Mouse (Mus musculus) stomach, postnatal 0 days (tissue): Measurements from ENCODE around the gene Krt9. TPM values are rescaled to one million over a fixed set of nuclear protein-coding genes. Genes with fewer than 3 reads are reported as not detected.
"Not testable (repeated sequence)": the region's sequence is repeated elsewhere in the genome, so short reads cannot be mapped to it uniquely, and the experiment has no call there.

Experiments
- ATAC-seq: fragments of 200-750 bp; cut with Nextera tagmentation; 2 replicates; pipeline ENCODE4 v1.8.0; 2017; ENCODE audit not compliant: low FRiP score, low TSS enrichment
- DNase-seq: peaks from one replicate; pipeline ENCODE4 v3.0.0-alpha.2; 2016; ENCODE audit warnings: low spot score
- H3K27ac ChIP-seq: fragments of 300-500 bp; sonication (generic); replicated peaks from 2 replicates; pipeline ENCODE4 v1.5.1; 2014; ENCODE audit warnings: mild to moderate bottlenecking, control low read depth
- H3K27me3 ChIP-seq: fragments of 300-500 bp; sonication (generic); 2 replicates; pipeline ENCODE4 v1.6.1; 2014; ENCODE audit warnings: low read length; ENCODE audit not compliant: control insufficient read depth, insufficient read depth
- H3K36me3 ChIP-seq: fragments of 300-500 bp; sonication (generic); 2 replicates; pipeline ENCODE4 v1.6.1; 2014; ENCODE audit warnings: low read length, mixed read lengths; ENCODE audit not compliant: control insufficient read depth, insufficient read depth
- H3K4me1 ChIP-seq: fragments of 300-500 bp; sonication (generic); replicated peaks from 2 replicates; pipeline ENCODE4 v1.6.1; 2014; ENCODE audit warnings: antibody characterized with exemption; ENCODE audit not compliant: control insufficient read depth, insufficient read depth
- H3K4me2 ChIP-seq: fragments of 300-500 bp; sonication (generic); replicated peaks from 2 replicates; pipeline ENCODE4 v1.6.1; 2014; ENCODE audit warnings: low read depth, mild to moderate bottlenecking, control low read depth, moderate library complexity
- H3K4me3 ChIP-seq: fragments of 300-500 bp; sonication (generic); 2 replicates; pipeline ENCODE4 v1.5.1; 2014; ENCODE audit warnings: low read depth, low read length, control low read depth
- H3K9ac ChIP-seq: fragments of 300-500 bp; sonication (generic); 2 replicates; pipeline ENCODE4 v1.6.1; 2014; ENCODE audit warnings: mild to moderate bottlenecking, low read length, control low read depth, mixed read lengths
- H3K9me3 ChIP-seq: fragments of 300-500 bp; sonication (generic); 2 replicates; pipeline ENCODE4 v1.6.1; 2016; ENCODE audit warnings: low read length; ENCODE audit not compliant: control insufficient read depth
- CTCF ChIP-seq: IDR thresholded peaks from 2 replicates; pipeline ENCODE4 v1.5.1; 2016; ENCODE audit warnings: antibody characterized with exemption, low read depth, mild to moderate bottlenecking, moderate library complexity
- EP300 ChIP-seq: optimal IDR thresholded peaks from 2 replicates; pipeline ENCODE3; 2016; ENCODE audit warnings: antibody characterized with exemption
- WGBS: fragments of 180-500 bp; shearing (Covaris S2); extraction: QIAGEN DNeasy Blood & Tissue Kit; methylation state at CpG from one replicate; pipeline ENCODE4 v1.1.7; 2014; 5-methylcytosine and 5-hydroxymethylcytosine counted together
- polyA plus RNA-seq: library from polyadenylated mRNA; unstranded; fragments of >200 nt; fragmentation: Nextera tagmentation; extraction: Ambion mirVana; gene quantifications from 2 replicates; pipeline ENCODE4 v1.2.1, GENCODE M21; 2015

The Krt9 gene
- polyA plus RNA-seq, result 0.04 TPM in 1 of 2 replicates, not detected in the other

- no peak within 1 kb of the TSS for H3K4me3 ChIP-seq
- no peak within 1 kb of the TSS for H3K4me2 ChIP-seq
- no peak within 1 kb of the TSS for H3K27ac ChIP-seq
- 36% methylated on average over 9 of the region's 9 CpGs for WGBS
- H3K27me3 ChIP-seq, result no peaks in the 10 kb centered on the region
- H3K36me3 ChIP-seq, result no peaks in the 10 kb centered on the region
- no peaks in the 10 kb centered on the region for H3K9me3 ChIP-seq
- TF ChIP-seq EP300 (no peak), CTCF (no peak)
- no peak within 1 kb of the TSS for H3K9ac ChIP-seq
- DNase-seq, result no peak
- H3K4me1 ChIP-seq, result no peaks in the 10 kb centered on the region
- no peak for ATAC-seq
Observed at GRCm38 (mm10) chr11:100192992-100193391, at the start of gene Krt9. Gene Krt9 (minus strand): TSS chr11:100193246.

- H3K27me3 ChIP-seq, H3K36me3 ChIP-seq, H3K4me1 ChIP-seq, H3K9ac ChIP-seq, DNase-seq, H3K4me2 ChIP-seq, H3K27ac ChIP-seq, H3K4me3 ChIP-seq, H3K9me3 ChIP-seq, ATAC-seq: not testable (repeated sequence)
- 92% methylated on average over 4 of the region's 4 CpGs for WGBS
Observed at GRCm38 (mm10) chr11:100240272-100240671, 47.2 kb upstream of the Krt9 start.

- no peaks in the 10 kb centered on the region; the same call in 1 of the 2 replicates for H3K9me3 ChIP-seq
- 52% methylated on average over 8 of the region's 8 CpGs for WGBS
- no peaks in the 10 kb centered on the region for H3K27me3 ChIP-seq
- no peak overlapping the region for H3K27ac ChIP-seq
- no peak overlapping the region for H3K4me2 ChIP-seq
- H3K4me1 ChIP-seq, result no peaks in the 10 kb centered on the region
- no peak overlapping the region for H3K9ac ChIP-seq
- H3K36me3 ChIP-seq, result no peaks in the 10 kb centered on the region
- ATAC-seq (no peak), DNase-seq (no peak)
- no peak overlapping the region for H3K4me3 ChIP-seq
- TF ChIP-seq EP300 (no peak), CTCF (no peak)
Observed at GRCm38 (mm10) chr11:100221741-100222140, 28.7 kb upstream of the Krt9 start.

GRCm38 (mm10) chr11:100219304-100219703 lies 26.3 kb upstream of the Krt9 start:
- TF ChIP-seq EP300, result no peak
- TF ChIP-seq CTCF, result no peak
- no peaks in the 10 kb centered on the region for H3K4me1 ChIP-seq
- no peaks in the 10 kb centered on the region for H3K36me3 ChIP-seq
- no peaks in the 10 kb centered on the region for H3K9me3 ChIP-seq
- ATAC-seq (no peak), DNase-seq (no peak)
- H3K4me3 ChIP-seq, result no peak overlapping the region
- no peaks in the 10 kb centered on the region for H3K27me3 ChIP-seq
- H3K9ac ChIP-seq, result no peak overlapping the region
- 78% methylated on average over 4 of the region's 4 CpGs for WGBS
- no peak overlapping the region for H3K27ac ChIP-seq
- no peak overlapping the region for H3K4me2 ChIP-seq

- no peak overlapping the region for H3K4me2 ChIP-seq
- H3K4me1 ChIP-seq, result no peaks in the 10 kb centered on the region
- H3K27me3 ChIP-seq, result no peaks in the 10 kb centered on the region
- DNase-seq, result no peak
- H3K36me3 ChIP-seq, result no peaks in the 10 kb centered on the region
- H3K27ac ChIP-seq, result no peak overlapping the region
- no peaks in the 10 kb centered on the region for H3K9me3 ChIP-seq
- ATAC-seq, result no peak
- no peak overlapping the region for H3K9ac ChIP-seq
- no peak overlapping the region for H3K4me3 ChIP-seq
- TF ChIP-seq EP300, result no peak
- TF ChIP-seq CTCF, result no peak
- 34% methylated on average over 6 of the region's 6 CpGs for WGBS
Observed at GRCm38 (mm10) chr11:100208542-100208941, 15.5 kb upstream of the Krt9 start.

- peak within 1 kb of the TSS; percentile 63 for H3K27ac ChIP-seq
- H3K4me3 ChIP-seq, result peak within 1 kb of the TSS; percentile 15
- no peaks in the 10 kb centered on the region for H3K9me3 ChIP-seq
- H3K36me3 ChIP-seq, result no peaks in the 10 kb centered on the region
- TF ChIP-seq CTCF (no peak), EP300 (no peak)
- no peak within 1 kb of the TSS for H3K9ac ChIP-seq
- H3K4me2 ChIP-seq, result no peak within 1 kb of the TSS
- H3K27me3 ChIP-seq, result no peaks in the 10 kb centered on the region
- H3K4me1 ChIP-seq, result no peaks in the 10 kb centered on the region
- 70% methylated on average over 8 of the region's 8 CpGs for WGBS
- no peak for DNase-seq
- no peak for ATAC-seq
Observed at GRCm38 (mm10) chr11:100207498-100207897, 14.5 kb upstream of the Krt9 start, which contains the start of gene Krt14. Gene Krt14 (minus strand): TSS chr11:100207548.
